Mouse (Mus musculus) brain, embryonic 14.5 days (tissue): ENCODE measurements at regions not wholly inside any gene's neighbourhood (a gene's known extent, or its start where the extent isn't known, plus 50 kb on each side); places are given as distances from the start of the nearest gene placed in this dataset.

ENCODE experiments used
- CTCF ChIP-seq: fragments of 200-500 bp; IDR thresholded peaks from 2 replicates; pipeline ENCODE4 v1.5.1; 2012; ENCODE audit warnings: inconsistent platforms, mild to moderate bottlenecking, moderate library complexity, borderline replicate concordance; ENCODE audit not compliant: insufficient read depth, insufficient read length; ENCODE audit errors: extremely low read depth
- POLR2A ChIP-seq: fragments of 200-500 bp; IDR thresholded peaks from 2 replicates; pipeline ENCODE4 v1.6.1; 2012; ENCODE audit warnings: mild to moderate bottlenecking, inconsistent platforms, borderline replicate concordance; ENCODE audit not compliant: poor library complexity, insufficient read depth, insufficient read length, severe bottlenecking; ENCODE audit errors: extremely low read depth

DNA sequence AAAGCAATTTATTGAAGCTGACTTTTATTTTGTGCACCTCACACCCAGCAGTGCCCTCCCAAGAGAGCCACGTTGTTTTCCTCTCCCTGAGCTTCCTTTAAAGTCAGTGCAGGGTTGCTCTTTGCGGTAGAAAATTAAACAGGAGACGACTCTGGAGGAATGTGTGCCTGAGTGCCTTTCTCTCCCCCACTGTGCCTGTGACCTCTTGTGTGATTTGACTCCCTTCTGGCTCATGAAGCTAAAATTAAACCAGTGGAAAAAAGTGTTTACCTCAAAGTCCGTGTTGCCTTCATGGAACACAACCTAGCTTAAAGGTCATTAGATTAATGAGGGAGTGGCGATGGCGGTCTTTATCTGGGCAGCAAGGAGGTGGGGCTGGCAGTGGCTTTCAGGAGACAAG, 423.4 kb upstream of the Cited2 start:
- TF ChIP-seq POLR2A, result no peak
- TF ChIP-seq CTCF, result no peak
